Mouse (Mus musculus): Measurements from ENCODE around the gene Bmp8a.

- TF ChIP-seq CTCF (IDR thresholded peaks at IDR 0.05; ENCODE audit: low read depth, low read length) (no peak), POLR2A (IDR thresholded peaks at IDR 0.05; ENCODE audit: insufficient read depth, low read length) (no peak), EP300 (IDR thresholded peaks at IDR 0.05; ENCODE audit: insufficient read depth, low read depth, low read length) (no peak)
Observed at GRCm38 (mm10) chr4:123298980-123299670, 43.9 kb downstream of the Bmp8a start.
